Mouse (Mus musculus): ENCODE measurements at regions not wholly inside any gene's neighbourhood (a gene's known extent, or its start where the extent isn't known, plus 50 kb on each side); places are given as distances from the start of the nearest gene placed in this dataset.

DNA sequence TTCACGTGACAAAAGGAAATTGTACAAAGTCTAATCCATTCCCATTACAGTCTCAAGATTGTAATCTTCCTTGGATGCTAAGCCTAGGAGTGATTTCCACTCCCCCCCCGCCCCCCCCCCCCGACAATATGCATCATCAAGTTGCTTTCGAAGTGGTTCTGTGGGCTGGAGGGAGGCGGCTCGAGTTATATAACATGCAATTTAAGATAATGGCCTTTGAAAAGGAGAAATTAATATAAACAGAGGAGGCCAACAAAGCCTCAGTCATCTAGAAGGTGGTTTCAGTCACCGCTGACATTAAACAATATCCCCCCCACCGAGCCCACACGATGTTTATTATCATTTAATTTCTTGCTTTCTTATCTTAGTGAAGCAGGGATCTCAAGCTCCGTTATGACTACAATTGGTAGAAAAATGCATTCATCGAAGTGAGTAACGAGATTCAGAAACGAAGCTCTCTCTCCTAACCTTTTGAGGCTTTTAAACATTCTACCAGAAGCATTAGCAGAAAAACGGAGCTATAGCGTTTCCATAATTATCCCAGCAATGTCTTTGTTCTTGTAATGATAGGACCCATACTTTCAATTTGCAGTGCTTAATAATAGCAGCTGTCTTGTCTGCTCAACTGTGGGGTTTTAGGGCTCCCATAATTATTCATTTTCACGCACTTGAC, 339.1 kb downstream of the Btg1 start:
- no peak for DNase-seq

GRCm38 (mm10) chr10:96956449-96956834, 339.6 kb downstream of the Btg1 start:
- DNase-seq, result no peak

DNA sequence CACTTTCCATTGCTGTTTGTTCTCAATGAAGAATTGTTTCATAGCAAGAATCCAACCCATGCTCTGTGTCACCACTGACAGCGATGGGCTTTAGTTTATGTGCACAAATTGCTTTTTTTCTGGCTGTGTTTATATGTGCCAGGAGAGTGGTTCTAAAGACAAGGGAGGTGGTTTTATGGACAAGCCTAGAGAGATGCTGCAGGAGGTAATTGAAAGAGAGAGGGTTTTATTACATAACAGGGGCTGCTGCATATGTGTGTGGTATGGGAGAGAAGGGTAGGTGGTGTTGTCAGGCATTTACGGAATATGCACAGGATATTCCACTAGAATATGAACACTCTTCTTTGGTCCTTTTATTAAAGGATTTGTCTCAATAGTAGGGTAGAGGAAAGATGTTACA, 340.2 kb downstream of the Btg1 start:
- no peak for DNase-seq

DNA sequence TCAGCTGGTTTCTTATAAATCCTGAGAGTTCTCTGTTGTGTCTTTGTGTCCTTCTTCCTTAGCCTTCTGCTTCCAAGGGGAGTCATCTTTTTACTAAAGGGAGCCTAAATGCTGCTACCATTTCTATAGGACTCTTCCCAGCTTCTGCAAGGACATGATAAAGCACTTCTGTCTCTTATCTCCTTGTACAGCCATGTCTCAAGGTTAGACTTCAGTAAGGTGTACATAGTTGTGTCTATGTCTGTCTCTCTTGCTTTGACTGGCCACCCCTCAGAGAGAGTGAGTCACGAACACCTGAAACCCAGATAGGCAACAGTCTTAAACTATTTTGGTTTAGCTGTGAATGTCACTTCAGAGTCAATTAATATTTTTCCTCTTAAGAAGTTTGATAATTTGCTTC, 353.0 kb downstream of the Btg1 start:
- no peak for DNase-seq

GRCm38 (mm10) chr10:96970737-96971136, 353.9 kb downstream of the Btg1 start:
- DNase-seq, result no peak

DNA sequence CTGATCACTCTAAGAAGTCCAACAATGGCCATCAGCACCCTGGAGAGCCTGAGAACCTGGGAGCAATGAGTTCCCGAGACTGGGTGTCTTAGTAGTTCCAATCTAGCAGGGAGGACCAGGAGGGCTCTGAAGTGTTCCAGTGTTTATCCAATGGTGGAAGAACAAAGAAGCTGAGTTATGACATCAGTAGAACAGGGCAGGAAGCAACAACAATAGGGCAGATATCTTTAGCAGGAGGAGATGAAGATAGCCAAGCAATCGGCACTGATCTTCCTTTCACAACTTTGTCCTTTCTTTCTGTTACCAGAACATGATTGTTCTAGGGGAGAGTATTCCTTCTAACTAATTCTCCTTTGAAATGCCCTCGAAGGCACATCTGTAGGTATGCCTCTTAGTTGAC, 355.0 kb downstream of the Btg1 start:
- DNase-seq, result no peak

DNA sequence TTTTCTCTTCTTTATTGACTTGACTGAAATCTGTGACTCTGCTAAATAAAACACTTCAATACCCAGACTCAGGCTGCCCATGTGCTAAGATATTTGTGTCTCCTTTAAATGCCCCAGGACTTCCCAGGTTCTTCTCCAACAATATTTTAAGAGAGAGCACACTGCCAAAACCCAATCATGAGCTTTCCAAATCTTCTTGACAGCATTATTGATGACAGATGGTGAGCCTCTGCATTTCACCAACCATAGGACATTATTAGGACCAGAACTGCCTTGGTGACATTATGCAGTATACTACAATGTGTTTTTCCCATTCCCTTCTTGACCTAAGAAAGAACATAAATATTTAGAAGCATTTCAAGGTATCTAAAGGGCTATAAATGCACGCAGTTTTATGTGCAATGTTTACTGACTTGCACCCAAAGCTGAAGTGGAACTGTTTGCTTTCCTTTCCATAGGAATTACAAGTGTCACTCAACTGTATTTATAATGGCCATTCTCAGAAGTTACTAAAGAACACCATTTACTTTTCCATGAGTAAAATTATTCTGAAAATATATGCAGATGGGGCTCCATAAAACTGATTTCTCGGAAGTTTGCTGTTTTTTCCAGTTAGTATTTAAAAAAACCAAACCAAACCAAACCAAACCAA, 357.6 kb downstream of the Btg1 start:
- no peak for DNase-seq

- DNase-seq, result no peak
These were observed 359.9 kb downstream of the Btg1 start for GRCm38 (mm10) chr10:96976691-96977090.

DNA sequence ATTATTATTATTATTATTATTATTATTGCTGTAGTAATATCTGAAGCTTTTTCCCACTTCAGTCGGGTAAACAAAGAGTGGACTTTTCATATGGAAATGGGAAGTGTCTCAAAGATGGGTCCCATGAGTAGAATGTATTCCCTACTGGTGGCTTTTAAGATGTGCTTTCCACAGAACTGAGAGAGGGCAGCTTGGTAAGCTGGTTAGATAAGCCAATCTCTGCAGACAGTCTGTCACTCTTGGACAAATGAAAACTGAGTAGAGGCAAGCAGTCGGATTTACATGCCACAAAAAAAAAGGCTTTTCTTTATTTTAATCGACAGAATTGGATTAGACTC, 363.7 kb downstream of the Btg1 start:
- no peak for DNase-seq

GRCm38 (mm10) chr10:96980832-96981515, 364.2 kb downstream of the Btg1 start:
- no peak for DNase-seq

GRCm38 (mm10) chr10:96981516-96981869, 364.7 kb downstream of the Btg1 start:
- DNase-seq, result no peak

DNA sequence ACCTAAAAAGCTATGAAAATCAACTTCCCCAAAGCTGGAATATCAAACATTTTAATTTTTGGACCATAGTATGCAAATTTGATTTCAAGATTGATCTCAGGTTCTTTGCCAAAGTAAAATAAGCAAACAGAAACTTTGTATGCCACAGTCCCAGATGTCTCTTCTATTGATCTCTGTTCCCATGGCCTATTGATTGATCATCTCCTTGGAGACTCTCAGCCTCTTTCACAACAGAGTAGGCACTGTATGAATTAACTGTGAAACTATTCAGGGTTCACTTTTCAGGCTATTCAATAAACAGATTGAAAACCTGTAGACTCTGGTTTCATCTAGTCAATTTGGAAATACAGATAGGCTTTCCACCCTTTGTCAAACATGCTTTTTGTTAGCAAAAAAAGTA, 384.1 kb downstream of the Btg1 start:
- no peak for DNase-seq

- DNase-seq, result no peak
These were observed 392.1 kb downstream of the Btg1 start for GRCm38 (mm10) chr10:97008873-97009272.

- no peak for DNase-seq
These were observed 393.1 kb downstream of the Btg1 start for GRCm38 (mm10) chr10:97009859-97010258.

- no peak for DNase-seq
These were observed 401.8 kb downstream of the Btg1 start for GRCm38 (mm10) chr10:97018641-97019040.

- DNase-seq, result no peak
These were observed 412.0 kb downstream of the Btg1 start for GRCm38 (mm10) chr10:97028776-97029175.

DNA sequence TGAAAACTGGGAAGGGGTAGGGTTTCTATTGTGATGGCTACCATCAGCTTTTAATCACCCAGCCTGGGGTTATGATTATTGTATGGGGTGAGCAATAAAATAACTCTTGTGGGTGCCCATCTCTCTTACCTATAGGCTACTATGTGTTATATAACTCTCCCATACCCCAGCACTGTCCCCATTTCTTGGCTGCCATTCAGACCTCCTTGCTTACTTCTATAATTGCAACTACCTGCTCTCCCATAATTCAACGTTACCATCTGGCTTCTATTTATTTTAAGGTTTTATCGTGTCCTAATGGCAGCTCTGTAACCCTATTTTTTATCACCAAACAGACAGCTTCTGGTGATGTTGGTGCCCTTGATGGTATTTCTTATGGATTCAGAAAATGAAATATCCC, 414.2 kb downstream of the Btg1 start:
- no peak for DNase-seq

GRCm38 (mm10) chr10:97035371-97035786, 418.6 kb downstream of the Btg1 start:
- no peak for DNase-seq

DNA sequence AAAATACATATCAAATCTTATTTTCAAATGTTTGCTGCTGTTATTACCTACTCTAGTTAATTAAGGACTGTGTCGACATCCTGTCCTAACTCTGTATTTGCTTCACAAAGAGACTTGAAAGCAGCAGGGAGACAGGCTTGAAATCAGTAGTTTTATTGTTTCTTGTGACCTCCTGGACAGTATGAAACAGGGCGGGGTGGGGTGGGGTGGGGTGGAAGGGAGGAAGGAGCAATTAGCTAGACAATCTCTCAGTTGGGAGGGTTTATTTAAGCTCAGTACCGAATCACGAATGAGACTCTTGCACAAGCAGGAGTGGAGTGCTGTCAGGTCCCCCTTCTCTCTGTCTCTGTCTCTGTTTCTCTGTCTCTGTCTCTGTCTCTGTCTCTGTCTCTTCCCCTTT, 421.2 kb downstream of the Btg1 start:
- DNase-seq, result no peak

GRCm38 (mm10) chr10:97047566-97047965, 430.8 kb downstream of the Btg1 start:
- no peak for DNase-seq

- DNase-seq, result no peak
These were observed 431.2 kb downstream of the Btg1 start for GRCm38 (mm10) chr10:97047996-97048395.

DNA sequence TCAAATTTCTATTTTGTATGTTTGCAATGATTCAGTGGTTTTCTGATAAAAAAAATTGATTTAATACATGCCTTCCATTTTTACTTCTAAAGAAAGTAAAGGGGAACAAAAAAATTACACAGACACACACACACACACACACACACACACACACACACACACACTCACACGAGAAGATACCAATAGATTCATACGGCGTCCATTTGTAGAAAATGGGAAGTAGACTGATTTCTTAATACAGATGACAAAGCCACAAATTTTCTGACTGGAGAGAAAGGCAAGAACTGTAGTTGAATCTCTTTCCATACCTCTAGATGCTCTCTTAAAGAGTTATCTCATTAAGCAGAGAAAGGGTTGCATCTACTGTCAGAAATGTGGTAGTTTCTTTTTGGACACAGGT, 424.9 kb upstream of the Dcn start:
- no peak for DNase-seq

DNA sequence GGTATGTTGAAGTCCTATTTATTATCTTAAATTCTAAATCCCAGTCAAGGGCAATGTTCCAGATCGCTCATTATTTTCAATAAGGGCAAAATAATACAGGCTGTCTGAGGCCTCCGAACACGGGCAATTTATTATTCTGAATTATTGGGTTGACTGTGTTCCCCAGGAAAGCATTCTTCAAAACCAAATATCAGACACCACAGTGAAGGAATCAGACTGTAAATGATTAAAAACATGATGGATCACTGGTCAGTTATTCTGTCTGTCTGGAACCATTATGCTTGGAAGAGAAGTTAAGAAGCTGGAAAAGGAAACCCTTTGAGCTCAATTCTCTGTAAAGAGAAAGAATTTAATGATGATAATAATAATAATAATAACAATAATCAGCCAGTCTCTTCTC, 417.4 kb upstream of the Dcn start:
- DNase-seq, result no peak

DNA sequence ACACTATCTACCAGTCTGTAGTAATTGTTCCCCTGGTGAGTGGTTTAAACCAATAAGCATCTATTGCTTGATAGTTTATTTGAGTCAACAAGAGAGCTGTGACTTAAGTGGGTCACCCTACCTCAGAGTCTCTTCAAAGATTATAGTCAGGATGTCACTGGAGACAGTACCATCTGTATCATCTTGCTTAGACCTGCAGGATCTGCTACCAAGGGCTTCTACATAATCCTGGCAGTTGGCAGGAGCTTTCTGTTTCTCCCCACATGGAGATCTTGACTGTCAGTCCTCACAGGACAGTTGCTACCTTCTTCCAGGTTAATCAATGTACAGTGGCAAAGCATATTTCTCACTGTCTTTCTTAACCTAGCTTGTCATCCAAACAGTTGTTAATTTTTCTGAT, 414.9 kb upstream of the Dcn start:
- DNase-seq, result no peak
